Mouse (Mus musculus) ES-Bruce4 (cell line): ENCODE measurements at regions not wholly inside any gene's neighbourhood (a gene's known extent, or its start where the extent isn't known, plus 50 kb on each side); places are given as distances from the start of the nearest gene placed in this dataset.

Source experiments
- CTCF ChIP-seq: IDR thresholded peaks from one replicate; pipeline ENCODE4 v1.8.1; 2011; ENCODE audit warnings: low read depth, low read length
- POLR2A ChIP-seq: IDR thresholded peaks from one replicate; pipeline ENCODE4 v1.8.1; 2011; ENCODE audit warnings: low read length; ENCODE audit not compliant: insufficient read depth

DNA sequence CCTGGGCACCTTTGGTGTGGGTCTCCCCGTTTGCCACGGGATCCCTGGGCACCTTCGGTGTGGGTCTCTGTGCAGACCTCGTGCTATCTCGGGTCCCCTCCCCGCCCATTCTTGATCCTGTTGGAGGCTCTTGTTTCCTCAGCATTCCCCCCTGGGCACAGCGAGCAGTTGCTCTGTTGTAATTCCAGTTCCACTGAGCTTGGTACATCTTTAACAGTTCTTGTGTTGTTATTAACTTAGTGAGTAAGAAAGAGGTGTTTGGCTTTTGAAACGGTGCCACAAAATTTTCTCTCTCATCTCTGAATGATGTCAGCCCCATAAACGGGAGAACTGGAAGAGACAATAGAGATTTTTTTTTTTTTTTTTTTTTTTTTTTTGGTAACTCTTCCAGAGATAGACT lies 187.7 kb upstream of the 4930412O13Rik start:
- TF ChIP-seq POLR2A: no peak
- no peak for TF ChIP-seq CTCF
